Mouse (Mus musculus) G1E (cell line): ENCODE data around the gene Rai1. TPM values are rescaled to one million over a fixed set of nuclear protein-coding genes. Genes with fewer than 3 reads are reported as not detected.
A peak's percentile ranks its signal among the peaks of the same experiment; 100 is the strongest.

Source experiments
- ATAC-seq: 2 replicates; pipeline ENCODE4 v1.8.0; 2016; ENCODE audit warnings: mild to moderate bottlenecking; ENCODE audit not compliant: insufficient number of reproducible peaks, poor library complexity, low FRiP score, severe bottlenecking; ENCODE audit errors: extremely low read depth
- DNase-seq: peaks from one replicate; pipeline ENCODE4 v3.0.0; 2012; ENCODE audit warnings: low spot score
- H3K27me3 ChIP-seq: 2 replicates; pipeline ENCODE4 v1.6.1; 2012; ENCODE audit warnings: mild to moderate bottlenecking, low read length, inconsistent platforms; ENCODE audit not compliant: insufficient read depth
- H3K36me3 ChIP-seq: replicated peaks from 2 replicates; pipeline ENCODE3; 2012; ENCODE audit warnings: mild to moderate bottlenecking, inconsistent platforms
- H3K4me1 ChIP-seq: 2 replicates; pipeline ENCODE4 v1.6.1; 2012; ENCODE audit warnings: low read depth, low read length, inconsistent platforms, mixed read lengths; ENCODE audit not compliant: insufficient read depth
- H3K4me3 ChIP-seq: 2 replicates; pipeline ENCODE4 v1.5.1; 2012; ENCODE audit warnings: low read depth, mild to moderate bottlenecking, inconsistent platforms, low read length, moderate library complexity, mixed read lengths
- H3K9me3 ChIP-seq: replicated peaks from 2 replicates; pipeline ENCODE4 v1.6.1; 2012; ENCODE audit warnings: inconsistent platforms
- CTCF ChIP-seq: IDR thresholded peaks from 2 replicates; pipeline ENCODE4 v1.5.1; 2012; ENCODE audit warnings: low read depth, low read length, inconsistent platforms, mixed read lengths
- GATA1 ChIP-seq: IDR thresholded peaks from 2 replicates; pipeline ENCODE4 v1.6.1; 2012; ENCODE audit warnings: borderline replicate concordance, low read length, inconsistent platforms, mixed read lengths
- GATA2 ChIP-seq: IDR thresholded peaks from 2 replicates; pipeline ENCODE4 v1.6.1; 2012; ENCODE audit warnings: low read depth, low read length, inconsistent platforms, borderline replicate concordance
- POLR2AphosphoS5 ChIP-seq: IDR thresholded peaks from 2 replicates; pipeline ENCODE4 v1.6.1; 2012; ENCODE audit warnings: low read depth, low read length, inconsistent platforms; ENCODE audit not compliant: insufficient replicate concordance
- TAL1 ChIP-seq: conservative IDR thresholded peaks from 2 replicates; pipeline ENCODE4 v1.6.1; 2012; ENCODE audit warnings: low read depth, low read length, inconsistent platforms, mixed read lengths
- polyA plus RNA-seq: library from polyadenylated mRNA; stranded (reverse); fragments of >175 nt; gene quantifications from 2 replicates; pipeline ENCODE4 v1.2.3, GENCODE M21; 2012
- total RNA-seq, 2 experiments: library from RNA; stranded (forward) in 1 of 2; stranded (reverse) in 1 of 2; fragments of 200-1000 nt in 1 of 2; fragments of >200 nt in 1 of 2; fragmentation: Nextera tagmentation in 1 of 2; gene quantifications; 2 replicates each; pipeline ENCODE4 v1.2.3; 2014 to 2017

Gene Rai1
- total and polyA plus RNA-seq, 3 experiments = 10.3 to 107 (median 77.4) TPM

- Histone ChIP-seq H3K36me3 (peaks cover 99% of the 10 kb centered on the region), H3K4me3 (peak overlapping the region; percentile 31; the same call in 1 of the 2 replicates), H3K4me1 (peaks cover 54% of the 10 kb centered on the region), H3K27me3 (no peaks in the 10 kb centered on the region), H3K9me3 (no peaks in the 10 kb centered on the region)
- DNase-seq (no peak), ATAC-seq (no peak)
- TF ChIP-seq TAL1 (no peak), GATA2 (no peak), GATA1 (no peak), POLR2AphosphoS5 (no peak), CTCF (no peak)
These were observed 79.8 kb downstream of the Rai1 start for GRCm38 (mm10) chr11:60184346-60185325.

DNA sequence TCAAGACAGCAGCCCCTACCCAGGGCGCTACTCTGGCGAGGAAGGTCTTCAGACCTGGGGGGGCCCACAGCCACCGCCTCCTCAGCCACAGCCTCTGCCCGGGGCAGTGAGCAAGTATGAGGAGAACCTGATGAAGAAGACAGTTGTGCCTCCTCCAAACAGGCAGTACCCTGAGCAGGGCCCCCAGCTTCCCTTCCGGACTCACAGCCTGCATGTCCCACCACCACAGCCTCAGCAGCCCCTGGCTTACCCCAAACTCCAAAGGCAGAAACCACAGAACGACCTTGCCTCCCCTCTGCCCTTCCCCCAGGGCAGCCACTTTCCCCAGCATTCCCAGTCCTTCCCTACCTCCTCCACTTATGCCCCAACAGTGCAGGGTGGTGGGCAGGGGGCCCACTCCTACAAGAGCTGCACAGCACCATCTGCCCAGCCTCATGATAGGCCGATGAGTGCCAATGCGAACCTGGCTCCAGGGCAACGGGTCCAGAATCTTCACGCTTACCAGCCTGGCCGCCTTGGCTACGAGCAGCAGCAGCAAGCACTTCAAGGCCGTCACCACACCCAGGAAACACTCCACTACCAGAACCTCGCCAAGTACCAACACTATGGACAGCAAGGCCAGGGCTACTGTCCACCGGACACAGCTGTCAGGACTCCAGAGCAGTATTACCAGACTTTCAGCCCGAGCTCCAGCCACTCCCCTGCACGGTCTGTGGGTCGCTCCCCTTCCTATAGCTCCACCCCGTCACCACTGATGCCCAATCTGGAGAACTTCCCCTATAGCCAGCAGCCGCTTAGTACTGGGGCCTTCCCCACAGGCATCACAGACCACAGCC lies 80.8 kb downstream of the Rai1 start:
- peak overlapping the region; percentile 31; the same call in 1 of the 2 replicates for H3K4me3 ChIP-seq
- H3K4me1 ChIP-seq = peaks cover 52% of the 10 kb centered on the region
- no peaks in the 10 kb centered on the region for H3K27me3 ChIP-seq
- ATAC-seq (peak; percentile 34; the same call in 1 of the 2 replicates), DNase-seq (peak; percentile 67)
- peaks cover 99% of the 10 kb centered on the region for H3K36me3 ChIP-seq
- no peak for TF ChIP-seq GATA1
- TF ChIP-seq GATA2 = no peak
- no peak for TF ChIP-seq CTCF
- TF ChIP-seq TAL1 = no peak
- TF ChIP-seq POLR2AphosphoS5 = no peak
- no peaks in the 10 kb centered on the region for H3K9me3 ChIP-seq

- no peak for DNase-seq
- ATAC-seq = no peak
- Histone ChIP-seq H3K27me3 (no peaks in the 10 kb centered on the region), H3K9me3 (no peaks in the 10 kb centered on the region), H3K4me3 (no peak overlapping the region), H3K4me1 (peaks cover 50% of the 10 kb centered on the region), H3K36me3 (peaks cover 100% of the 10 kb centered on the region)
- TF ChIP-seq TAL1 = no peak
- no peak for TF ChIP-seq CTCF
- no peak for TF ChIP-seq GATA1
- no peak for TF ChIP-seq GATA2
- TF ChIP-seq POLR2AphosphoS5 = no peak
These were observed 82.3 kb downstream of the Rai1 start for GRCm38 (mm10) chr11:60187070-60187469.

DNA sequence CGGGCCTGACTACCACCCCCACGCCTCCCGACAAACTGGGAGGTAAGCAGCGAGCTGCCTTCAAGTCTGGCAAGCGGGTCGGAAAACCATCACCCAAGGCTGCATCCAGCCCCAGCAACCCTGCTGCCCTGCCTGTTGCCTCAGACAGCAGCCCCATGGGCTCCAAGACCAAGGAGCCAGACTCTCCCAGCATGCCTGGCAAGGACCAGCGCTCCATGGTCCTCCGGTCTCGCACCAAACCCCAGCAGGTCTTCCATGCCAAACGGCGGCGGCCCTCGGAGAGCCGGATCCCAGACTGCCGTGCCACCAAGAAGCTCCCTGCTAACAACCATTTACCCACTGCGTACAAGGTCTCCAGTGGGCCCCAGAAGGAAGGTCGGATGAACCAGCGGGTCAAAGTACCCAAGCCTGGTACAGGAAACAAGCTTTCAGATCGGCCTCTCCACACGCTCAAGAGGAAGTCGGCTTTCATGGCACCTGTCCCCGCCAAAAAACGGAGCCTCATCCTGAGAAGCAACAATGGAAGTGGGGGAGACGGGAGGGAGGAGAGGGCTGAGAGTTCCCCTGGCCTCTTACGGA lies 83.6 kb downstream of the Rai1 start:
- TF ChIP-seq POLR2AphosphoS5 (no peak), GATA2 (no peak), CTCF (no peak), GATA1 (no peak), TAL1 (no peak)
- no peak for DNase-seq
- no peaks in the 10 kb centered on the region for H3K27me3 ChIP-seq
- H3K36me3 ChIP-seq = peaks cover 100% of the 10 kb centered on the region
- no peak for ATAC-seq
- H3K4me1 ChIP-seq = peaks cover 52% of the 10 kb centered on the region
- H3K9me3 ChIP-seq = no peaks in the 10 kb centered on the region
- H3K4me3 ChIP-seq = no peak overlapping the region

- H3K9me3 ChIP-seq = peaks cover 4% of the 10 kb centered on the region
- H3K36me3 ChIP-seq = peaks cover 100% of the 10 kb centered on the region
- H3K27me3 ChIP-seq = no peaks in the 10 kb centered on the region
- ATAC-seq = no peak
- no peak overlapping the region for H3K4me3 ChIP-seq
- DNase-seq = no peak
- no peak for TF ChIP-seq GATA1
- no peak for TF ChIP-seq TAL1
- no peak for TF ChIP-seq POLR2AphosphoS5
- no peak for TF ChIP-seq CTCF
- TF ChIP-seq GATA2 = no peak
- H3K4me1 ChIP-seq = peaks cover 46% of the 10 kb centered on the region
These were observed 84.8 kb downstream of the Rai1 start for GRCm38 (mm10) chr11:60189501-60190040.
